Mouse (Mus musculus) erythroblast, embryonic 14.5 days (primary cell): Measurements from ENCODE around the gene Scd2.

Experiments
- GATA1 ChIP-seq: IDR thresholded peaks from 2 replicates; pipeline ENCODE4 v1.6.1; 2012; ENCODE audit warnings: low read length, inconsistent platforms, mixed read lengths
- TAL1 ChIP-seq: IDR thresholded peaks from 3 replicates; pipeline ENCODE4 v1.6.1; 2012; ENCODE audit warnings: low read length, inconsistent platforms, mixed read lengths

DNA sequence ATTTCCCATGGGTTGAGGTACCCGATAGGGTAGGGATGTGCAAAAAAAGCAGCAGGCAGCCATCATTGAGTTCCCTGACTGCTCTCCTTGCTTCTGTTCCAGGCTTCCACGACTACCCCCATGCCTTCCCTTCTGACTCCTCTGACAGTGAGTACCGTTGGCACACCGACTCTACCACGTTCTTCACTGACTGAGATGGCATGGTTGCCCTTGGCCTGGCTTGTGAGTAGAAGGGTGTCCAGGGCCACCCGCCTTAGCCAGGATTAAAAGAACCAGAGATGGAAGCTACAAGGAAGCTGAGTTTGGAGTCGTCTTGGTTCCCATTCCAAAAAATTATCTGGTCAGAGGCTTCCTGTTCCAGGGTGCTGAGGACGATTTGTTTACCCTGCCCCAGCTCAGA, 15.5 kb upstream of the Scd2 start:
- TF ChIP-seq TAL1 = no peak
- TF ChIP-seq GATA1 = no peak
